Mouse (Mus musculus): Measurements from ENCODE around the gene Acyp2.
"Not testable (repeated sequence)": the region's sequence is repeated elsewhere in the genome, so short reads cannot be mapped to it uniquely, and the experiment has no call there.

Gene Acyp2

GRCm38 (mm10) chr11:30649001-30649637 lies at the start of gene Acyp2:
Gene Acyp2, minus strand, starts transcription at chr11:30649587.
- peak; percentile 72 to 80 for DNase-seq

DNA sequence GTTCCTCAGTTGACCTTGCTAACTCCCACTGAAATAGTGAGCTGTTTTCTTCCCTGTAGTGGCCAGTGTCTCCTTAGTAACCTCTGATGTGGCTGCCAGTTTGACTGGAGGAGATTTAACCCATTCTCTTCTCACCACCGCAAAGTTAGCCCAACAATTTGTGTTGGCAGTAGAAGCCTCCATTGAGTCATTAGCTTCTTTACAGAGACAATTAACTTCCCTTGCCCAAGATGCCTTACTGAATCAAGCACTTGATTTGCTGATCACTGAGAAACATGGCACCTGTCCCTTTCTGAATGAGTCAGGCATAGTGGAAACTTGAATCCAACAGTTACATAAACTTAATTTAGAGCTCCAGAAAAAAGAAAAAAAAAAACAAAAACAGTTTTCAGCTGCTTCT lies 40.0 kb upstream of the Acyp2 start:
- DNase-seq: no peak

DNA sequence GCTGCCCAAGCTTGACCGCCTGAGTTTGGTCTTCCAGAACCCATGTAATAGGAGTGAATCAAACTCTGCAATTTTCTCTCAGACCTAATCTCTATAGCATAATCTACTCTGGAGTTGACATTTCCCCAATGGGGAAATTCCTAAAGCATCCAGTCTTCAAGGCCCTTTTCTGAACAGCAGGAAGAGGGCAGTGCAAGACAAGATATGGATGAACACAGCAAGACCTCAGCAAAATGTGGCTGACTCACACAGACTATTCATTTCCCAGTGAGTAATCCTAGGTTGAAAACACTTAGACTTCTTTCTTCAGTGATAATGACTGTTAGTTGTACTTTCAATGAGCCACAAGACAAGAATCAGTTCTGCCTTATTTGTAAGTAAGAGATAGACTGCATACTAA lies 26.7 kb upstream of the Acyp2 start:
- DNase-seq: no peak

GRCm38 (mm10) chr11:30672719-30673118 lies 23.3 kb upstream of the Acyp2 start:
- DNase-seq: no peak

- no peak for DNase-seq
Measured at GRCm38 (mm10) chr11:30663001-30663400, 13.6 kb upstream of the Acyp2 start.

DNA sequence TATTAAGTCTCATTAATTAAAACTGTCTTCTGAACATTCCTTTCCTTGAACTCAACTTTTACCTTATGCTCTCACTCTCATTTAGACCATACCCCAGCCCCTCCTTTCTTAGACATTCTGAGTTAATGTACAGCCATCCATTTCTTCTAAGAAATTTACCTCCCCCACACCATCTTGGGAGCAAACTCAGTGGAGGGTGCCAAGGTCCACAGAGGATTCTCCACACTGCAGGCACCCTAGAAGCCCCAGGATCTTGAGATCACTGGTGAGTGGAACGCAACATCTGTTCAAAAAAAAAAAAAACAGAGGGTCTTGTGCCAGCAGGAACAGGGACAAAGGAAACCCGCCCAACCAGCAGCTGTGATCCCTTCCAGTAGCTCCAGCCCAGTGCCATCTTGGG lies 13.2 kb upstream of the Acyp2 start:
- no peak for DNase-seq

DNA sequence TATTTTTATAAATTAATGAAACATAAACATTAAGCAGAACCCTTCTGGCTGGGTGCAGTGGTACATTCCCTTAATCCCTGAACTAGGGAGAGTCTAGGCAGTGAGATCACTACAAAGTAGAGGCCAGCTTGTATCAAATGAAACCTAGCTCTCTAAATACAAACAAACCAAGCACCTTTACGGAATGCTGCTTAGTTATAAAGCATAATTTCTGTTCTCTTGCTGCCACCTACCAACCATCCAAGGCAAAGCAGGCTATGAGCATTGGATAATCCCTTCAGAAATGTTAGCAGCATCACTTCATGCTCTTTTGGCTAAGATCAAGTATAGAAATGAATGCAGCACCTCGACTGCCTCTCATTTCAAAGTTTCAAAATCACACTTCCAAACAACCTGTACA lies 7.7 kb upstream of the Acyp2 start:
- DNase-seq: no peak

- DNase-seq: no peak
Measured at GRCm38 (mm10) chr11:30656060-30656459, 6.7 kb upstream of the Acyp2 start.

DNA sequence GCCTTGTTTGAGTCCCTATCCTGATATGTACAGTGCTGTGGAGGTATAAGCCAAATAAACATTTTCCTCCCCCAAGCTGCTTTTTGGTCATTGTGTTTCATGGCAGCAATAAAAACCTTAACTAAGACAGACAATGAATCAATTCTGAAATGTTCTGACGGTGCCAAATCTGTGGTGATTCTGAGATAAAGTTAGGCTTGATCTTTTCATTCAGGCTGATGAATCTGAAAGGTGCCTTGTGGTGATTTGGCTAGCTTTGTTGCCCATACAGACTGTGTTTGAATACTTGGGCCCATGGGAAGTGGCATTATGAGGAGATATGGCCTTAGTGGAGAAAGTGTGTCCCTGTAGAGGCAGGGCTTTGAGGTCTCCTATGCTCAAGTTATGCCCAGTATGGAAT lies 1.0 kb upstream of the Acyp2 start:
- no peak for DNase-seq

GRCm38 (mm10) chr11:30635674-30636073 lies 13.7 kb downstream of the Acyp2 start:
- no peak for DNase-seq

DNA sequence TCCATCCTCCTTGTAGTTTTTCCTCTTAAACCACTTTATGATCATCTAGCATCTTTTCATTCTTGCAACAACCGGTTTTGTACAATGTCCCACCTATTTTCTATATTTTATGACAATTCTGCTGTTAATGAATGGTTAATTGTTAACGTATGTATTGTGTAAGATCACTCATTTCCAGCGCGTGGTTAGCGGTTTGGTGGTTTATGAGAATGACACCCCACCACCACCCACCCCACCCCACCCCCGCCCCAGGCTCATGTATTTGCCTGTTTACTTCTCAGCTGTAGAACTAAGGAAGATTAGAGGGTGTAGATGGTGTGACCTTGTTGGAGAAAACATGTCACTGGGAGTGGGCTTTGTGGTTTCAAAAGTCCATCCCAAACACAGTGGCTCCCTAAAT lies 18.9 kb downstream of the Acyp2 start:
- no peak for DNase-seq

GRCm38 (mm10) chr11:30623218-30623617 lies 26.2 kb downstream of the Acyp2 start:
- DNase-seq: no peak

DNA sequence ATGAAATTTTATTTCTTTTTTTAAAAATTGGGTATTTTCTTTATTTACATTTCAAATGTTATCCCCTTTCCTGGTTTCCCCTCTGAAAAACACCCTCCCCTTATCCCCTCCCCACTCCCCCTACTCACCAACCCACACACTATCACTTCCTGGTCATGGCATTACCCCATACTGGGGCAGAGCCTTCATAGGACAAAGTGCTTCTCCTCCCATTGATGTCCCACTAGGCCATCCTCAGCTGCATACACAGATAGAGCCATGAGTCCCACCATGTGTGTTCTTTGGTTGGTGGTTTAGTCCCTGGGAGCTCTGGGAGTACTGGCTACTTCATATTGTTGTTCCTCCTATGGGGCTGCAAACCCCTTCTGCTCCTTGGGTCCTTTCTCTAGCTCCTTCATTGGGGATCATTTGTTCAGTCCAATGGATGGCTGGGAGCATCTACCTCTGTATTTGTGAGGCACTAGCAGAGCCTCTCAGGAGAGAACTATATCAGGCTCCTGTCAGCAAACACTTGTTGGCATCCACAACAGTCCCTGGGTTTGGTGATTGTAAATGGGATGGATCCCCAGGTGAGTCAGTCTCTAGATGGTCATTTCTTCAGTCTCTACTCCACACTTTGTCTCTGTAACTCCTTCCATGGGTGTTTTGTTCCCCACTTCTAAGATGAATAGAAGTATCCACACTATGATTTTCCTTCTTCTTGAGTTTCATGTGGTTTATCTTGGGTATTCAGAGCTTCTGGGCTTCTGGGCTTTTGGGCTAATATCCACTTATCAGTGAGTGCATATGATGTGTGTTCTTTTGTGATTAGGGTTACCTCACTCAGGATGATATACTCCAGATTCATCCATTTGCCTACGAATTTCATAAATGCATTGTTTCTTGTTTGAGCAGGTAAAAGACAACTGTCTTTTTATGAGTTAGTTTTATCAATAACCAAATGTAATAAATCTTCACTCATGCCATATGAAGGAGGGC lies 27.7 kb downstream of the Acyp2 start:
- DNase-seq: not testable (repeated sequence)

DNA sequence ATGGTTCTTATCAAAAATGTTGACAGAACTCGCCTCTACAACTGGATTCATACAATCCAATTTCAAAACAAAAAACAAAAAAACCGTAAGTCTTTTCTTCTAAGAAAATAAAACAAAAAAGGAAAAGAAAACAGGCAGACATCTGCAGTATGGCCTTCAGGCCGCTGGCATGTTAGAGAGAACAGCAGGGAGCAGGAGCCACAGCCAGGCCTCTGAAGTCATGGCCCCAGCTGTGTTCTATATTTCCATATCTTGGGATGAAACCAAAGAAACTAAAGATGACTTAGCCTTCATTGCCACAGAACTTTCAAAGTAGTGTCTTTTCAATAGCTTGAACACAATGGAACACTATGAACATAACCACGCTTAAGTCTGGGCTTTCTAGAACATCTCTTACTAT lies 31.2 kb downstream of the Acyp2 start:
- no peak for DNase-seq

DNA sequence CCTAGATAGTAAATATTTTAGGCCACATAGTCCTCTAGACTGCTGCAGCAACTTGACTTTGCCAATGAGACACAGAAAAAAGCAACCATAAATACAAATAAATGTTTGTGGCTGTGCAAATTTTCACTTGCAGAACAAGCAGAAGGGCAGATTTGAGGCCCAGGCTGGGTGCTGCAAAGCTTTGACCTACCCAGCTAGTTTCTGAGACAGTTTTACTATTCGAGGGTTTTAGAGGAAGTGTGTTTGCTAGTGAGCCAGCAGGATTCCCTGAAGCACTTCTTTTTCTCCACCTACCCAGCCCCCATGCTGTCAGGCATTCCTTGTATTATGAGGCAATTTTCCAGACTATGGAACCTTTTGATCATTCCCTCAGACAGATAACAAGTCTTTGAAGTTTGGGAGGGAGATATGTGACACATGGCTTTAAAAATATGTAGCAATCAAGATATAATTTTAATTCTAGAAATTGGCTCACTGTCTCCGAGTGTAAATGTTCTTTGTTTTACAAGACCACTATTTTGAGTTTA lies 31.8 kb downstream of the Acyp2 start:
- no peak for DNase-seq

DNA sequence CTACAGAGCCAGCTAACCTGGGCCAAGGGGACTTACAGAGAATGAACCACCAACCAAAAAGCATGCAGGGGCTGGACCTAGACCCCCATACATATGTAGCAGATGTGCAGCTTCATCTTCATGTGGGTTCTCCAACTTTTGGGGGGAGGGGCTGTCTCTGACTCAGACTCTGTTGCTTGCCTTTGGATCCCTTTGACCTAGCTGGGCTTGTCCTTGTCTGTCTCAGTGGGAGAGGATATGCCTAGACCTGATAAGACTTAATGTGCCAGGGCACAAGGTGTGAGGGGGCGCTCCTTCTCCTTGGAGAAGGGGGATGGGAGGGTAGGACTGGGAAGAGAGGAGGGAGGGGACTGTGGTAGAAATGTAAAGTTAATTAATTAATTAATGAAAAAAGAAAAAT lies 33.4 kb downstream of the Acyp2 start:
- DNase-seq: no peak

DNA sequence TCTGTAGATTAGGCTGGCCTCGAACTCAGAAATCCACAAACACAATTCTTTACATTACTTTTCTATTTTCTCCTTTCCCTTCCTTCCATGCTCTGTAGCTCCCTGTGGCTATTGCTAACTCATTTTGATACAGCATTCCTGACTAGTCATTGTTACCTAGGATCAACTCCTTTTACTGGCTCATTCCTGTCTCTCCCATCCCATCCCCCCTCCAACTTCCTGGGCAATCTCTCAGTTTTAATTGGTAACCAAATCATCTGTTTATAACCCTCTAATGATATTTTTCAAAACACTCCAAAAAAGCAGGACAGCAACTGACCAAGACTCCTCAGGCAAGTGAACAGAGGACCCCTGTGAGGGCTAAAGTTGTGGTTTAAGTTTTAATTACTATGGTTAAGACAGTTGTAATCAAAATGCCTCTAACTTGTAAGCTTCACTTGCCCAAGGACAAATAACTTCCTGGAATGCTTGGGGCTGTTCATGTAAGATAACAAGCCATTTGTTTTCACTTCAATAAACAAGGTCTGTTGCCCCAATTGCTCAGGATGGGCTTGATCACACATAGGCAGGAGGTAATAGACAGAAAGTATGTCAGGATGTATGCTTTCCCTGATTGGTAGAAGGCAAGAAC lies 35.4 kb downstream of the Acyp2 start:
- DNase-seq: no peak

- no peak for DNase-seq
Measured at GRCm38 (mm10) chr11:30612699-30613098, 36.7 kb downstream of the Acyp2 start.

DNA sequence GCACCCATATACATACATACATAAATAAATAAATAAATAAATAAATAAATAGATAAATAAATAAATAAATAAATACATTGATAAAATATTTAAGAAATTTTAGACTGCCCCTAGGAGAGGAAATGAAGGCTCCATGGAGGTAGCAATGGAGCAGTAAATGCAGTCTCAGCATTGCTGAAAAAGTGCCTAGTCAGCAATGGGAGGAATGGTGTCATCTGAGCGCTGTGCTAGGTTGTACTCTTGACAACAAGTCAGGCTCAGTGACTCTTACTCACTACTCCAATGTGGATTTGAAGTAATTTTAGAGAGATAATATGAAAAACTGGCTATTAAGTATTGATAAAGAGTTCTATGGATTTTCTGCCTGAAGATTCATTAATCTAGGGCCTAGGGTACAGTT lies 40.1 kb downstream of the Acyp2 start:
- DNase-seq: no peak

DNA sequence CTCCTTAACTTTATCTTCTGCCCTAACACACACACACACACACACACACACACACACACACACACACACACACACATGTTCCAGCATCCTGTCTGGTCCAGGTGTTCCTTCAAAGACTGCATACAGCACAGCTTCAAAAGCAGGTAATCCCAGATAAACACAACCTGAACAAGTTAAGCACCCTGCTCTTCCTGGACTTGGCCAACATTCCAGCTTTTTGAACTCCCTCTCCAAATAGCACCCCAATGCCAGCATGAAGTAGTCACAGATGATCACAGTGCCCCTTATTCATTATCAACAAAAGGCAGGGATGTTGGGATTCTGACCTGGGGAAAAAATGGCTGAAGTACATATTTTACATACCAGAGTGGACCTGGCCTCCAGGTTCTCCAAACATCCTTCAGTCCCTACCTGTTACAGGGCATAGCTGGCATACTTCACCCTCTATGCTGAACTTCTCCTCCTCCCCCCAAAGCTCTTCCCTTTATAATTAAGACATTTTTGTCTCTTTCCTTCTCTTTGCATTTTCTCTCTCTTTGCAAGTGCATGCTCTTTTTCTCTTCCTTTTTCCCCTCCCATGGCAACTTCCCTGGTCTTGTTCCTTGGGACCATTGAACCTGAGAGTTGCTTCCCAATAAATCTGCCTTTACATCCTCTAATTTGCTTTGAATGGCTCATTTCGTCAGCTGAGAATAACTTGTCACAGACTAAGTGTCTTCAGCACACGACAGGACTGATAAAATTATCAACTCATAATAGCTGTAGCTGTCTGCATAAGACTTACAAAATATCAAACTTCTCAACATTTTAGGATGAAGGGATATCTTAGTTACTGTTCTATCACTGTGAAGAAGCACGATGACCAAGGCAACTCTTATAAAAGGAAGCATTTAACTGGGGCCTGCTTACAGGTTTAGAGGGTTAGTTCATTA lies 41.5 kb downstream of the Acyp2 start:
- no peak for DNase-seq

- DNase-seq: no peak
Measured at GRCm38 (mm10) chr11:30597259-30597658, 52.1 kb downstream of the Acyp2 start.

DNA sequence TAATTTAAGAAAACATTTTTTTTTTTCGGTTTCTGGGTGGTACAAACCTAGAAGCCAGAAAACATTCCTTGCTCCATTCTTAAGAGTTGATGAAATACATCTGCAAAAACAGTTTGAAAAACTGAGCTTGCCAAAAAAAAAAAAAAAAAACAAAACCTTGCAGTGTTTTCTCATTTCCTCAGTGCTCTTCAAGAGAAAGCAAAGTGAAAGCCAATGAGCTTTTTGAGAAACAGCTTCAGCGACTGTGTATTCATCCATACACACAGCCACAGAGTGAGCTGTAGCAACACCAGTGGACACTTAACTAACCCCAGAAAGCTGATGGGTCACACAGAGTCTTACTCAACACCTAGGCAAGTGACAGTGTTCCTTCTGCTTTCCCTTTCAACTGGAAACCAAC lies 69.4 kb downstream of the Acyp2 start:
- DNase-seq: no peak
